Mouse (Mus musculus) olfactory bulb, adult 2 months (tissue): Measurements from ENCODE around the gene Cdk17. TPM values are rescaled to one million over a fixed set of nuclear protein-coding genes. Genes with fewer than 3 reads are reported as not detected.

Source experiments
- H3K27ac ChIP-seq: fragments of 200-500 bp; 2 replicates; pipeline ENCODE4 v1.5.1; 2012; ENCODE audit warnings: low read depth, low read length; ENCODE audit not compliant: insufficient read depth
- H3K4me1 ChIP-seq: fragments of 200-500 bp; 2 replicates; pipeline ENCODE4 v1.6.1; 2012; ENCODE audit warnings: low read length; ENCODE audit not compliant: control insufficient read depth, insufficient read depth
- H3K4me3 ChIP-seq: fragments of 200-500 bp; 2 replicates; pipeline ENCODE4 v1.5.1; 2012; ENCODE audit warnings: mild to moderate bottlenecking, low read depth, low read length, moderate library complexity; ENCODE audit not compliant: insufficient read depth
- CTCF ChIP-seq: fragments of 200-500 bp; IDR thresholded peaks from 2 replicates; pipeline ENCODE4 v1.5.1; 2012; ENCODE audit warnings: low read depth, mild to moderate bottlenecking, low read length, moderate library complexity; ENCODE audit not compliant: insufficient read depth
- POLR2A ChIP-seq: fragments of 200-500 bp; IDR thresholded peaks from 2 replicates; pipeline ENCODE4 v1.6.1; 2012; ENCODE audit warnings: mild to moderate bottlenecking, low read depth, low read length, moderate library complexity; ENCODE audit not compliant: insufficient read depth
- WGBS: fragments of 180-500 bp; shearing (Covaris S2); methylation state at CpG from one replicate; pipeline ENCODE4 v1.1.7; 2018; 5-methylcytosine and 5-hydroxymethylcytosine counted together
- polyA plus RNA-seq: library from polyadenylated mRNA; stranded (reverse); fragments of >200 nt; gene quantifications from 2 replicates; pipeline ENCODE4 v1.2.4, GENCODE M21; 2012; ENCODE audit warnings: low replicate concordance; ENCODE audit not compliant: missing spikeins, insufficient read depth, insufficient read length

Cdk17 gene
- polyA plus RNA-seq, 1 experiment: 158 TPM

DNA sequence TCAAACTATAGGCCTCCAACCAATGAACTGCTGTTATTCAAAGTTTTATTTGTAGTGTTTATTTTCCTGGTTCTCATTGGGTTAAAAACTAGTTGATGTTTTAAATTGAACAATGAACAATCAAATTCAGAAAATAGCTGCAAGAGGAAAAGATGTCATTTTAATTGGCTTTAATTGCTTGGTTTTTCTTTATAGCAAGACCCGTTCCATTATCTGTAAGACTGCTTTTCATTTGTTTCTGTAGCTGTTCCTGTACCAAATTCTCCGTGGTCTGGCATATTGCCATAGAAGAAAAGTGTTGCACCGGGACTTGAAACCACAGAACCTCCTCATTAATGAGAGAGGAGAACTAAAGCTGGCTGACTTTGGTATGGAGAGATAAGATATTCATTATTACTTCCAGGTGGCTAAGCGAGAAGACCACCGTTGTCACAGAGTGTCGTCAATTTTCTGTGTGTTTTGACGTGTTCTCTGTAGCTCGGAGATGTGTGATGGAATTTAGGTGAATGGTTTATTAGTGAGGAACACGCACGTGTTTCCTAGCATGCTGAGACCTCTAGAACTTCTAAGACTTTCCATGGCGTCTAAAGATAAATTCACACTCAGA is 67.8 kb downstream of the Cdk17 start:
- Histone ChIP-seq H3K4me3 (no peak overlapping the region), H3K27ac (0 out of 2 replicates have a peak overlapping the region, but pooled peaks have one; percentile 67), H3K4me1 (peaks cover 17% of the 10 kb centered on the region)
- TF ChIP-seq CTCF: no peak
- TF ChIP-seq POLR2A: no peak
- 37% methylated on average over 11 of the region's 11 CpGs for WGBS

GRCm38 (mm10) chr10:93231490-93231889 is 70.8 kb downstream of the Cdk17 start:
- no peak overlapping the region for H3K4me3 ChIP-seq
- WGBS: 25% methylated on average over 4 of the region's 4 CpGs
- H3K27ac ChIP-seq: peak overlapping the region; percentile 97
- H3K4me1 ChIP-seq: peaks cover 17% of the 10 kb centered on the region
- no peak for TF ChIP-seq POLR2A
- TF ChIP-seq CTCF: no peak

DNA sequence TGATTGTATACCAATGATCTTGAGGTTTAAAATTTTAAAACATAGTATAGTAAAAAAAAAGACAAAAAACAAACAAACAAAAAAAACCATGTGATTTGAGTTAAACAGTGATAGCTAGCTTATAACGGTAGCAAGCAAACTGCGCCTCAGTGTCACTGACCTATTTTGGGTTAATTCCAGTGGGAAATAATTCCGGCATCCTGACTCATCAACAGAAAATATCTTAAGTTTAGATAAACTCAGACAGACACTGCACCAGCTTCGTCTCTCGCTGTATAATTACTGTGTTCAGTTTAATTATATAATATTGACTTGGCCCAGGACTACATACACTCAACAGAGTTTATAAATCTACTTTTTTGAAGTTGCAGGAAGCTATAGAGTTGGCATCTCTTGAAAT is 71.2 kb downstream of the Cdk17 start:
- no peak for TF ChIP-seq CTCF
- TF ChIP-seq POLR2A: no peak

GRCm38 (mm10) chr10:93233665-93234194 is 73.1 kb downstream of the Cdk17 start:
- Histone ChIP-seq H3K4me1 (peaks cover 17% of the 10 kb centered on the region), H3K27ac (no peak overlapping the region), H3K4me3 (no peak overlapping the region)
- 52% methylated on average over 6 of the region's 6 CpGs for WGBS
- TF ChIP-seq POLR2A (no peak), CTCF (no peak)

More for the DNA sequence above, 71.2 kb downstream of the Cdk17 start:
- Histone ChIP-seq H3K4me3 (no peak overlapping the region), H3K4me1 (peaks cover 17% of the 10 kb centered on the region), H3K27ac (no peak overlapping the region)
- WGBS: 23% methylated on average over 5 of the region's 5 CpGs

GRCm38 (mm10) chr10:93234692-93235091 is 74.0 kb downstream of the Cdk17 start:
- peaks cover 16% of the 10 kb centered on the region for H3K4me1 ChIP-seq
- 76% methylated on average over 9 of the region's 9 CpGs for WGBS
- H3K4me3 ChIP-seq: no peak overlapping the region
- TF ChIP-seq POLR2A (no peak), CTCF (no peak)
- no peak overlapping the region for H3K27ac ChIP-seq

GRCm38 (mm10) chr10:93239201-93239806 is 78.6 kb downstream of the Cdk17 start:
- 84% methylated on average over 9 of the region's 9 CpGs for WGBS
- Histone ChIP-seq H3K27ac (no peak overlapping the region), H3K4me3 (no peak overlapping the region), H3K4me1 (peaks cover 4% of the 10 kb centered on the region; the same call in 1 of the 2 replicates)
- no peak for TF ChIP-seq CTCF
- TF ChIP-seq POLR2A: no peak

DNA sequence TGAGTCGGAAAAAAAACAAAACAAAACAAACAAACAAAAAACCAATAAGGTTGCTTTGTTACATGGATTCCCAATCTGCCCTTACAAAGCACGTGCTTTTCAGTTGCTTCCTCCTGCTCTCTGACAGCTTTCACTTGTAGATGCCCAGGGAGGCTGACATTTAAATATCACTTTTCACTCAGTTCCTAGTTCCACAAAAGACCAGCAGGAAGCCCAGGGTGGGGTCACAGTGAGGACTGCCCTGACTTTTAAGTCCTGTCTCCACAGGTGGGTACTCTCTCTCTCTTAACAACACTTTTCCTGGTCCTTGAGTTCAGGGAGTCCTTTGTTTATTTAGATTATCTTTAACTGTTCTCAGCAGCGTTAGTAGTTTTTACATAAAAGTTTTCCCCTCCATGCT is 81.5 kb downstream of the Cdk17 start:
- no peak overlapping the region for H3K27ac ChIP-seq
- 33% methylated on average over 3 of the region's 3 CpGs for WGBS
- H3K4me3 ChIP-seq: no peak overlapping the region
- H3K4me1 ChIP-seq: peaks cover 10% of the 10 kb centered on the region
- TF ChIP-seq CTCF (no peak), POLR2A (no peak)

DNA sequence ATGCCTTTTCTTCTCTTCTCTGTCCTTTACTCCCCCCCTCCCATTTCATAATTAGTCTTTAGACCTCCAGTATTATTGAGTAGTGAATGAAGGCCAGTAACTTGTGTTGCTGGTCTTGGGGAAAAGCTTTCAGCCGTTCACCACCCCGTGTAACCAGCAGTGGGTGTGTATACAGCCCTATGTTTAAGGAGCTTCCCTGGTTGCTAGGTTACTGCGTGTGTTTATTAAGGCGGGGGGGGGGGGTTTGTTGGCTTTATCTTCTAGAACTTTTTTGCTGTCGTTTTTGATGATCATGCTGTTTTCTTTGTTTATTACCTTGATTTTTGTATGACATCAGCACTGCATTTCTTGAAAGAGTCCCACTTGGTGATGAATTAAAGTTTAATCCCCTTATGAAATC is 82.2 kb downstream of the Cdk17 start:
- Histone ChIP-seq H3K4me3 (no peak overlapping the region), H3K27ac (no peak overlapping the region), H3K4me1 (peaks cover 15% of the 10 kb centered on the region)
- WGBS: 20% methylated on average over 5 of the region's 5 CpGs
- TF ChIP-seq POLR2A (no peak), CTCF (no peak)

DNA sequence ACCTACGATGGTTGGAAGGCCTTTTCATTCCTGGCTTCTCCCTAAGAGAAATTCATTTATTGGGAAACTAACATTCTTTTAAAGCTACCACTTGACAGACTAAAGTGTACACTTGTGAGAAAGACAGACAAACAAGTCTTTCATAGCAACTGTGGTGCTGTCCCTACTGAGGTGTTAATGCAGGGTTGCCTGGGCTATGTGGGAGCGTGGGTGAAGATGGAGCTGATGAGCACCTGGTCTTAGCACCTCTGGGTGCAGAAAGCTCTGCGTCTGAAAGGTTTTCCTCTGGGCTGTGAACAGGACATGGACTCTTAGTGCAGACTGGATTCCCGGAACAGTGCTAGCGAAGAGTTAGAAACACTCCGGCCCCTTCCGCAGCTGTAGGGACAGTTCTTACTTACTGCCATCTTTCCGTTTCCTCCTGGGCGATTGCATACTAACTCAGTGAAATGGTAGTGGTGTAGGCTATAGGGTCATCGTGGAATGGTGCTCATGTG is 83.6 kb downstream of the Cdk17 start:
- WGBS: 80% methylated on average over 10 of the region's 10 CpGs
- TF ChIP-seq POLR2A: no peak
- TF ChIP-seq CTCF: no peak
- H3K4me1 ChIP-seq: peaks cover 17% of the 10 kb centered on the region
- H3K27ac ChIP-seq: peak overlapping the region; percentile 2; the same call in 1 of the 2 replicates
- no peak overlapping the region for H3K4me3 ChIP-seq
